Mouse (Mus musculus): ENCODE data around the gene Gm14180.
"Not testable (repeated sequence)": the region's sequence is repeated elsewhere in the genome, so short reads cannot be mapped to it uniquely, and the experiment has no call there.

Gene Gm14180

DNA sequence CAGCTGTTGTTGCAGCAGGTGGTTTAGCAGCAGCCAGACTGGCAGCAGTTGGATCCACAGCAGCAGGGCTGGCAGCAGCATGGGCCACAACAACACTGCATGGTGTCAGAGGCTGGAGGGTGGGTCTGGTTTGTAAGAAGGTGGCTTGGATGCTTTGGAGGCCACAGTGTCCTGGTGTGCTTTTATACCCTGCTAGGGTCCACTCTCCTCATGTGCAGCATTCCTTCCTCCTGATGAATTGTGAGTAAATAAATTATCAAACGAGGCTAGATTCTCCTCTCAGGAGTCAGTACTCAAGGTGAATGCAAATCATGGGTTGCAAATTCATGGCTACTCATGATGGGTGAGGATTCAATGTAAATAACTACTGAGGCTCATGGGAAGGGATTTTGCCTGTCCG lies at the start of gene Gm14180:
TSS of gene Gm14180 (minus strand) at position 101 of the 400 bp plus-strand sequence.
- DNase-seq: no peak

- no peak for DNase-seq
Observed at GRCm38 (mm10) chr11:99780604-99781003, 46.5 kb upstream of the Gm14180 start, which contains the start of gene Krtap4-8. Gene Krtap4-8, minus strand, starts transcription at chr11:99780704.

- DNase-seq: no peak
Observed at GRCm38 (mm10) chr11:99778401-99778800, 44.3 kb upstream of the Gm14180 start.

- DNase-seq: not testable (repeated sequence)
Observed at GRCm38 (mm10) chr11:99772813-99773212, 38.7 kb upstream of the Gm14180 start, which contains the start of gene Gm11595. Gene Gm11595, minus strand, starts transcription at chr11:99772913.

DNA sequence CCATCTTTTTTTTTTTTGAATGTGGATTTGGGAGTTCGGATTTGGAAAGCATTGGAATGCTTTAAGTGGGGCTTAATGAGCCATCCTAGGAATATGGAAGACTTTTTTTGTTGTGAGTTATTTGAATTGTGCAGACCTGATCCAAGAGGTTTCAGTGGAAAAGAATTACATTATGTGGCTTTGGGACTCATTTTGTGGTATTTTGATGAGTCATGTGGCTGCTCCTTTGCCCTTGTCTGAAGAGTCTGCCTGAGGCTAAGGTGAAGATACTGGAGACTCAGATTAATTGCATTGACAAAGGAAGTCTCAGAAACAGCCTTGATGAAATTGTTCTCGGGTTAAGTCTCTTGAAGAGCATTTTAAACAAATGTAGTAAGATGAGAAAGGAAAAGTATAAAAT lies 34.3 kb upstream of the Gm14180 start:
- DNase-seq: no peak

DNA sequence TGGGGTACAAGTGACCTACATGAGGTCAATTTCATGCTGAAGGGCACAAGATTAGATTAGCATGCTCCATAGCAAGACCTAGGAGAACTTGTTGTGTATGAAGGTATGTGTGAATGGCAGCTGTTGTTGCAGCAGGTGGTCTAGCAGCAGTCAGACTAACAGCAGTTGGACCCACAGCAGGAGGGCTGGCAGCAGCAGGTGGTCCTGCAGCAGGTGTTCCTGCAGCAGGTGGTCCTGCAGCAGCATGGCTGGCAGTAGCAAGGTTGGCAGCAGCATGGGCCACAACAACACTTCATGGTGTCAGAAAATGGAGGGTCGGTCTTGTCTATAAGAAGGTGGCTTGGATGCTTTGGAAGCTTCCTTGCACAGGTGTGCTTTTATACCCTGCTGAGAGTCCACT lies 24.8 kb upstream of the Gm14180 start:
- DNase-seq: no peak

- DNase-seq: no peak
Observed at GRCm38 (mm10) chr11:99743985-99744384, 9.9 kb upstream of the Gm14180 start.

DNA sequence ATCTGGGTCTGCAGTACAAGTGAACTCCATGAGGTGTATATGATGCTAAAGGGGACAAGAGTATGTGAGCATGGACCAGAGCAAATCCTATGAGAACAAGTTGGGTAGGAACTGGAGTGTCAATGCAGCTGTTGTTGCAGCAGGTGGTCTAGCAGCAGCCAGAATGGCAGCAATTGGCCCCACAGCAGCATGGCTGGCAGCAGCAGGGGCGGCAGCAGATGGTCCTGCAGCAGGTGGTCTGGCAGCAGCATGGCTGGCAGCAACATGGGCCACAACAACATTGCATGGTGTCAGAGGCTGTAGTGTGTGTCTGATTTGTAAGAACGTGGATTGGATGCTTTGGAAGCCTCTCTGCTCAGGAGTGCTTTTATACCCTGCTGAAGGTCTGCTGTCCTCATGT lies 10.0 kb downstream of the Gm14180 start:
- DNase-seq: no peak

- DNase-seq: no peak
Observed at GRCm38 (mm10) chr11:99718759-99719158, 15.3 kb downstream of the Gm14180 start.

DNA sequence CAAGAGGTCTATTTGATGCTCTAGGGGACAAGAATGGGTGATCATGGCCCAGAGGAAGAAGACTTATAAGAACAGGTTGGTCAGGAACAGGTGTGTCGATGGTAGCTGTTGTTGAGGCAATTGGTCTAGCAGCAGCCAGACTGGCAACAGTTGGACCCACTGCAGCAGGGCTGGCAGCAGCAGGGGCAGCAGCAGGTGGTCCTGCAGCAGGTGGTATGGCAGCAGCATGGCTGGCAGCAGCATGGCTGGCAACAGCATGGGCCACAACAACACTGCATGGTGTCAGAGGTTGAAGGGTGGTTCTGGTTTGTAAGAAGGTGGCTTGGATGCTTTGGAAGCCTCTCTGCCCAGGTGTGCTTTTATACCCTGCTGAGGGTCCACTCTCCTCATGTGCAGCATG lies 43.6 kb downstream of the Gm14180 start, which contains the start of gene Gm14190:
TSS of gene Gm14190 (minus strand) at position 278 of the 400 bp plus-strand sequence.
- no peak for DNase-seq

- DNase-seq: not testable (repeated sequence)
Observed at GRCm38 (mm10) chr11:99685235-99685634, 48.9 kb downstream of the Gm14180 start.
